Mouse (Mus musculus): ENCODE measurements around the gene Tmem150a. TPM values are rescaled to one million over a fixed set of nuclear protein-coding genes. Genes with fewer than 3 reads are reported as not detected.
A peak's percentile ranks its signal among the peaks of the same experiment; 100 is the strongest.

Tmem150a gene
- total and polyA plus RNA-seq, 2 experiments = 62.9 to 244 TPM

DNA sequence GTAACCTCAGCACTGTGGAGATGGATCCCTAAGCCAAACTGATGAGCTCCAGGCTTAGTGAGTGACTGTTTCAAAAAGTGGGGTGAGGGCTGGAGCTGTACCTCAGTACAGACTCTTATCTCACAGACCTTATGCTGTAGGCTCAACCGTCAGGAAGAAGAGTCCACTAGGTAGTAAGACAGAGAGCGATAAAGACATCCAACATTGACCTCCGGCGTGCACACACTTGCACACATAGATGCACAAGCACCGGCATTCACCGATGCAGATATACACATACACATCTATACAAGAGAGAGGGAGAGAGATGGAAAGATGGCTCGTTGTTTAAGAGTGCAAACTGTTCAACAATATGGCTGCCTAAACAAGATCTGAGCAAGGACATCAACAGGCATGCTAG, 28.7 kb downstream of the Tmem150a start:
- no peak overlapping the region for H3K4me3 ChIP-seq (ENCODE audit: insufficient read depth, low read depth, low read length)
- H3K36me3 ChIP-seq (ENCODE audit: control insufficient read depth, insufficient read depth, low read length) = peaks cover 21% of the 10 kb centered on the region
- peaks cover 12% of the 10 kb centered on the region for H3K4me1 ChIP-seq (ENCODE audit: control insufficient read depth, insufficient read depth, low read length)
- H3K27ac ChIP-seq (replicated peaks; ENCODE audit: insufficient read depth, low read depth, low read length) = no peak overlapping the region
- TF ChIP-seq CTCF (IDR thresholded peaks at IDR 0.05; ENCODE audit: low read depth, low read length) (no peak), POLR2A (IDR thresholded peaks at IDR 0.05; ENCODE audit: extremely low read depth, insufficient read depth, low read length) (no peak)
- WGBS = 96% methylated on average over 7 of the region's 7 CpGs
- H3K27me3 ChIP-seq (ENCODE audit: control insufficient read depth, insufficient read depth, low read length) = no peaks in the 10 kb centered on the region
- H3K9ac ChIP-seq (ENCODE audit: low read depth, low read length) = no peak overlapping the region
- no peak for DNase-seq (ENCODE audit: extremely low read depth, low read depth, low spot score)
- H3K79me2 ChIP-seq (ENCODE audit: control insufficient read depth, insufficient read depth, low read length) = peaks cover 3% of the 10 kb centered on the region; the same call in 1 of the 2 replicates

- no peak overlapping the region for H3K4me3 ChIP-seq (ENCODE audit: insufficient read depth, low read depth, low read length)
- TF ChIP-seq POLR2A (IDR thresholded peaks at IDR 0.05; ENCODE audit: extremely low read depth, insufficient read depth, low read length) (no peak), CTCF (IDR thresholded peaks at IDR 0.05; ENCODE audit: low read depth, low read length) (no peak)
- 92% methylated on average over 4 of the region's 4 CpGs for WGBS
- peaks cover 13% of the 10 kb centered on the region for H3K4me1 ChIP-seq (ENCODE audit: control insufficient read depth, insufficient read depth, low read length)
- no peak overlapping the region for H3K27ac ChIP-seq (replicated peaks; ENCODE audit: insufficient read depth, low read depth, low read length)
- DNase-seq (ENCODE audit: extremely low read depth, low read depth, low spot score) = no peak
- no peak overlapping the region for H3K9ac ChIP-seq (ENCODE audit: low read depth, low read length)
- peaks cover 10% of the 10 kb centered on the region; the same call in 1 of the 2 replicates for H3K79me2 ChIP-seq (ENCODE audit: control insufficient read depth, insufficient read depth, low read length)
- no peaks in the 10 kb centered on the region for H3K27me3 ChIP-seq (ENCODE audit: control insufficient read depth, insufficient read depth, low read length)
- H3K36me3 ChIP-seq (ENCODE audit: control insufficient read depth, insufficient read depth, low read length) = peaks cover 21% of the 10 kb centered on the region
Measured at GRCm38 (mm10) chr6:72385258-72385657, 30.0 kb downstream of the Tmem150a start.

DNA sequence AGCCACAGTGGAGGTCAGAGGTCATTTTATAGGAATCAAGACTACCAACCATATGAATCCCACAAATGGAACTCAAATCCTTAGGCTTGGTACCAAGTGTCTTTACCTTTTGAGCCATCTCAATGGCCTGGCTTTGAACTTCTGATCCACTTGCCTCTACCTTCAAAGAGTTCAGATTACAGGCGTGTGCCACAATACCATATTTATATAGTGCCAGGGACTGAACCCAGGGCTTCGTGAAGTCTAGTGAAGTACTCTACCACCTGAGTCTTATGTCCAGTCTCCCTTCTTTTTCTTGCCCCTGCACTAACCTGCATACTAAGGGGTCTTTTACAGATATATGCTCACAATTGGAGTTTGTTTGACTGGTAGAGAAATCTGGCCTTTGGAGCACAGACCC, 31.3 kb downstream of the Tmem150a start:
- H3K79me2 ChIP-seq (ENCODE audit: control insufficient read depth, insufficient read depth, low read length) = peaks cover 10% of the 10 kb centered on the region; the same call in 1 of the 2 replicates
- no peak overlapping the region for H3K9ac ChIP-seq (ENCODE audit: low read depth, low read length)
- no peak overlapping the region for H3K4me3 ChIP-seq (ENCODE audit: insufficient read depth, low read depth, low read length)
- no peaks in the 10 kb centered on the region for H3K27me3 ChIP-seq (ENCODE audit: control insufficient read depth, insufficient read depth, low read length)
- peaks cover 21% of the 10 kb centered on the region for H3K36me3 ChIP-seq (ENCODE audit: control insufficient read depth, insufficient read depth, low read length)
- H3K4me1 ChIP-seq (ENCODE audit: control insufficient read depth, insufficient read depth, low read length) = peaks cover 11% of the 10 kb centered on the region
- DNase-seq (ENCODE audit: extremely low read depth, low read depth, low spot score) = no peak
- no peak overlapping the region for H3K27ac ChIP-seq (replicated peaks; ENCODE audit: insufficient read depth, low read depth, low read length)
- WGBS = 96% methylated on average over 2 of the region's 2 CpGs
- no peak for TF ChIP-seq CTCF (IDR thresholded peaks at IDR 0.05; ENCODE audit: low read depth, low read length)
- TF ChIP-seq POLR2A (IDR thresholded peaks at IDR 0.05; ENCODE audit: extremely low read depth, insufficient read depth, low read length) = no peak

- no peak overlapping the region for H3K4me3 ChIP-seq (ENCODE audit: insufficient read depth, low read depth, low read length)
- TF ChIP-seq POLR2A (IDR thresholded peaks at IDR 0.05; ENCODE audit: extremely low read depth, insufficient read depth, low read length) (no peak), CTCF (IDR thresholded peaks at IDR 0.05; ENCODE audit: low read depth, low read length) (no peak)
- H3K36me3 ChIP-seq (ENCODE audit: control insufficient read depth, insufficient read depth, low read length) = peaks cover 21% of the 10 kb centered on the region
Measured at GRCm38 (mm10) chr6:72387816-72388215, 32.6 kb downstream of the Tmem150a start.

DNA sequence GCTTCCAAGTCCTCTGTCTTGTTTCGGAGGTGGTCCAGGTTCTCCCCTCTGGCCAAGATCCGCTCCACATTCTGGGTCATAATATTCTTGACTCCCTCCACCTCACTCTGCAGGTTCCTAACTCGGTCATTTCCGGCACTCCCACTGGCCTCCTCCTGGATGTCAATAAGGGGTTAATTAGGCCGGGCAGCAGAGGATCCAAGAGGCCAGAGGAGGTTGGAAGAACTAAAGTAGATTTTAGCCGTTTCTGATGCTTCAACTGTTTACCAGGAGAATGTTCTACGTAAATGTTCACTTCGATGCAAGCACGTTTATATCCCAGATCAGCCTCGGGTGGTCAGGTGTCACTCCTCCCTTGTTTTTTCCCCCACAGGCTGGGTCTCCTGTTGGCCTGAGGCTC, 33.0 kb downstream of the Tmem150a start:
- 77% methylated on average over 10 of the region's 10 CpGs for WGBS
- H3K4me1 ChIP-seq (ENCODE audit: control insufficient read depth, insufficient read depth, low read length) = peaks cover 6% of the 10 kb centered on the region
- no peak overlapping the region for H3K4me3 ChIP-seq (ENCODE audit: insufficient read depth, low read depth, low read length)
- TF ChIP-seq CTCF (IDR thresholded peaks at IDR 0.05; ENCODE audit: low read depth, low read length) (no peak), POLR2A (IDR thresholded peaks at IDR 0.05; ENCODE audit: extremely low read depth, insufficient read depth, low read length) (no peak)
- no peak overlapping the region for H3K27ac ChIP-seq (replicated peaks; ENCODE audit: insufficient read depth, low read depth, low read length)
- no peak for DNase-seq (ENCODE audit: extremely low read depth, low read depth, low spot score)
- peaks cover 21% of the 10 kb centered on the region for H3K36me3 ChIP-seq (ENCODE audit: control insufficient read depth, insufficient read depth, low read length)
- peaks cover 10% of the 10 kb centered on the region; the same call in 1 of the 2 replicates for H3K79me2 ChIP-seq (ENCODE audit: control insufficient read depth, insufficient read depth, low read length)
- H3K27me3 ChIP-seq (ENCODE audit: control insufficient read depth, insufficient read depth, low read length) = no peaks in the 10 kb centered on the region
- no peak overlapping the region for H3K9ac ChIP-seq (ENCODE audit: low read depth, low read length)

More at GRCm38 (mm10) chr6:72387816-72388215, 32.6 kb downstream of the Tmem150a start:
- Histone ChIP-seq H3K27ac (replicated peaks; ENCODE audit: insufficient read depth, low read depth, low read length) (no peak overlapping the region), H3K9ac (ENCODE audit: low read depth, low read length) (no peak overlapping the region), H3K79me2 (ENCODE audit: control insufficient read depth, insufficient read depth, low read length) (peaks cover 10% of the 10 kb centered on the region; the same call in 1 of the 2 replicates), H3K4me1 (ENCODE audit: control insufficient read depth, insufficient read depth, low read length) (peaks cover 7% of the 10 kb centered on the region), H3K27me3 (ENCODE audit: control insufficient read depth, insufficient read depth, low read length) (no peaks in the 10 kb centered on the region)
- WGBS = 97% methylated on average over 3 of the region's 3 CpGs
- DNase-seq (ENCODE audit: extremely low read depth, low read depth, low spot score) = no peak

DNA sequence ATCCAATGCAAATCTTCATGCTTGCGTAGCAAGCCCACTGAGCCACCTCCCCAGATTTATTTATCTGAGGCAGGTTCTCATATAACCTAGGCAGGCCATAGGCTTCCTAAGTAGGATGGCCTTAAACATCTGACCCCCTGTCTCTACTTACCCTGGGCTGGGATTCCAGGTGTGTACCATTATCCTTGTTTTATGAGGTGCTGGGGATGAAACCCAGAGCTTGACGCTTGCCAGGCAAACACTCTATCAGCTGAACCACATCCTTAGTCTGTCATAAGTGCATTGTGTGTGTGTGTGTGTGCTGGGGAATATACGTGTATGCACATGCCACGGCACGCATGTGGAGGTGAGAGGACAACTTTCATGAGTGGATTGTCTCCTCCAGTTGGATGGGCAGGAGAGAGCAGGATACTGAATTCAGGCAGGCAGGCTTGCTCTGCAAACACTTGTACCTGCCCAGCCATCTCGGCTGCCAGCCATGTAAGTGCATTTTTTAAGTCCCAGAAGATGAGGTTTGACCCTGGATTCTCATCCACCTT, 33.6 kb downstream of the Tmem150a start:
- WGBS = 61% methylated on average over 6 of the region's 6 CpGs
- H3K36me3 ChIP-seq (ENCODE audit: control insufficient read depth, insufficient read depth, low read length) = peaks cover 21% of the 10 kb centered on the region
- no peaks in the 10 kb centered on the region for H3K27me3 ChIP-seq (ENCODE audit: control insufficient read depth, insufficient read depth, low read length)
- peaks cover 10% of the 10 kb centered on the region; the same call in 1 of the 2 replicates for H3K79me2 ChIP-seq (ENCODE audit: control insufficient read depth, insufficient read depth, low read length)
- DNase-seq (ENCODE audit: extremely low read depth, low read depth, low spot score) = no peak
- peak overlapping the region; percentile 14 for H3K9ac ChIP-seq (ENCODE audit: low read depth, low read length)
- H3K4me1 ChIP-seq (ENCODE audit: control insufficient read depth, insufficient read depth, low read length) = peaks cover 6% of the 10 kb centered on the region
- H3K27ac ChIP-seq (replicated peaks; ENCODE audit: insufficient read depth, low read depth, low read length) = peak overlapping the region; percentile 93
- no peak for TF ChIP-seq CTCF (IDR thresholded peaks at IDR 0.05; ENCODE audit: low read depth, low read length)
- H3K4me3 ChIP-seq (ENCODE audit: insufficient read depth, low read depth, low read length) = no peak overlapping the region
